Mouse (Mus musculus) CH12.LX (cell line): ENCODE data around the gene Ptprm.

ENCODE experiments used
- CHD1 ChIP-seq: IDR thresholded peaks from 2 replicates; pipeline ENCODE4 v1.6.1; 2012; ENCODE audit warnings: low read depth, low read length, improper control_type of control experiment, inconsistent platforms
- CTCF ChIP-seq, 2 experiments: IDR thresholded peaks in 1 of 2; conservative IDR thresholded peaks in 1 of 2; 2 replicates each; pipeline ENCODE4 v1.5.1; 2011 to 2012; ENCODE audit warnings: low read depth in 2 of 2, low read length in 2 of 2, improper control_type of control experiment in 1 of 2, inconsistent platforms in 1 of 2, mild to moderate bottlenecking in 1 of 2, moderate library complexity in 1 of 2
- EP300 ChIP-seq: IDR thresholded peaks from 2 replicates; pipeline ENCODE4 v1.6.1; 2011; ENCODE audit warnings: low read length, improper control_type of control experiment
- HCFC1 ChIP-seq: IDR thresholded peaks from 2 replicates; pipeline ENCODE4 v1.6.1; 2012; ENCODE audit warnings: low read depth, mild to moderate bottlenecking, inconsistent platforms, low read length, improper control_type of control experiment
- JUN ChIP-seq: IDR thresholded peaks from 2 replicates; pipeline ENCODE4 v1.6.1; 2011; ENCODE audit warnings: low read depth, mild to moderate bottlenecking, low read length, improper control_type of control experiment, moderate library complexity; ENCODE audit not compliant: insufficient read depth
- MAX ChIP-seq: IDR thresholded peaks from 2 replicates; pipeline ENCODE4 v1.6.1; 2011; ENCODE audit warnings: low read length, improper control_type of control experiment
- POLR2A ChIP-seq: IDR thresholded peaks from 2 replicates; pipeline ENCODE4 v1.6.1; 2011; ENCODE audit warnings: low read depth, mild to moderate bottlenecking, improper control_type of control experiment, low read length

GRCm38 (mm10) chr17:67314491-67315205 lies 39.6 kb downstream of the Ptprm start:
- no peak for TF ChIP-seq CHD1
- no peak for TF ChIP-seq EP300
- TF ChIP-seq POLR2A: no peak
- TF ChIP-seq MAX: no peak
- no peak for TF ChIP-seq CTCF (conservative IDR thresholded peaks at IDR 0.05 in 1 of 2, IDR thresholded peaks at IDR 0.05 in 1 of 2; ENCODE audit: low read depth in 2 of 2, low read length in 2 of 2)
- no peak for TF ChIP-seq HCFC1
- no peak for TF ChIP-seq JUN
